Mouse (Mus musculus): ENCODE results near the gene Foxn3. TPM values are rescaled to one million over a fixed set of nuclear protein-coding genes. Genes with fewer than 3 reads are reported as not detected.

The Foxn3 gene
- polyA plus RNA-seq, 1 experiment from 2014 or later = 90.2 TPM

DNA sequence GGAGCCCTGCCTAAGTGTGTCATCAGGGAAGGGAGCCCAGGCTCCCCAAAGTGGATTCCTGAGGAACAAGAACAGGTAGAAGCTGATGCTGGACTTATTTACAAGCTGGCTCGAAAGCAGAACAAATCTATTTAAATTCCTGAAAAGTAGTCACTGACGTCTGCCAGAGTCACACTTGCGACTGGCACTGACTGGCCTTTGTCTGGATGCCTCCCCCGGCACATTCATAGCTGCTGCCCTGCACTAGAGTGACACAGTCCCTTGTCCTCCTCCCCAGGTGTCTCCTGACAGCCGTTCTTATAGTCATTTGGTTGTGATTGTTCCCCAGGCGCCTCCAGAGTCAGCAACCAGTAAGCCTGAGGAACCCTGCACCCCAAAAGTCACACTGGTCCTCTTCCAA is 259.8 kb downstream of the Foxn3 start:
- H3K9ac ChIP-seq = no peak overlapping the region

DNA sequence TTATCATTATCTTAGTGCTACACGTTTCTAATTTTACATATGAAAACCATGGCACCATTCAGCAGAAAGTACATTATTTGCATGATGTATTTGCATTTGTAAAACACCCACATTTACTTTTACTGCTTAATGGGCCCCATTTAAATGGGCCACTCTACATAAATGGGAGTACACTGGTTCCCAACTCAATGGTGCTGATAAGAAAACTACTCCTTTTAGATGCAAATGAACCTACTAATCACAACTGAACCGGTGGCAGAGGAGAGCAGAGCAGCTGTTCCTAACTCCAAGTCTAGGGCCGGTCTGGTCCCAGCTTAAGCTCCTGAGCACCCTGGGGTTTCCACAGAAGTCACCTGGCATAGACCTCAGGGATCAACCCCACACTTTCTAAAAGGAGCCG is 263.5 kb downstream of the Foxn3 start:
- Histone ChIP-seq H3K4me2 (replicated peaks) (no peak overlapping the region), H3K27ac (no peak overlapping the region), H3K9me3 (replicated peaks) (no peaks in the 10 kb centered on the region), H3K9ac (no peak overlapping the region), H3K36me3 (no peaks in the 10 kb centered on the region), H3K4me3 (no peak overlapping the region), H3K27me3 (no peaks in the 10 kb centered on the region), H3K4me1 (peaks cover 55% of the 10 kb centered on the region)
- 25% methylated on average over 4 of the region's 4 CpGs for WGBS
- ATAC-seq (ENCODE audit: low FRiP score) = no peak; the same call in 1 of the 2 replicates

More for the DNA sequence above, 259.8 kb downstream of the Foxn3 start:
- peaks cover 65% of the 10 kb centered on the region for H3K4me1 ChIP-seq
- no peaks in the 10 kb centered on the region for H3K36me3 ChIP-seq
- no peak overlapping the region for H3K4me3 ChIP-seq
- no peak overlapping the region for H3K4me2 ChIP-seq (replicated peaks)
- no peak for ATAC-seq (ENCODE audit: low FRiP score)
- peak overlapping the region; percentile 30; the same call in 1 of the 2 replicates for H3K27ac ChIP-seq
- no peaks in the 10 kb centered on the region for H3K9me3 ChIP-seq (replicated peaks)
- H3K27me3 ChIP-seq = no peaks in the 10 kb centered on the region
- WGBS = 27% methylated on average over 6 of the region's 6 CpGs

DNA sequence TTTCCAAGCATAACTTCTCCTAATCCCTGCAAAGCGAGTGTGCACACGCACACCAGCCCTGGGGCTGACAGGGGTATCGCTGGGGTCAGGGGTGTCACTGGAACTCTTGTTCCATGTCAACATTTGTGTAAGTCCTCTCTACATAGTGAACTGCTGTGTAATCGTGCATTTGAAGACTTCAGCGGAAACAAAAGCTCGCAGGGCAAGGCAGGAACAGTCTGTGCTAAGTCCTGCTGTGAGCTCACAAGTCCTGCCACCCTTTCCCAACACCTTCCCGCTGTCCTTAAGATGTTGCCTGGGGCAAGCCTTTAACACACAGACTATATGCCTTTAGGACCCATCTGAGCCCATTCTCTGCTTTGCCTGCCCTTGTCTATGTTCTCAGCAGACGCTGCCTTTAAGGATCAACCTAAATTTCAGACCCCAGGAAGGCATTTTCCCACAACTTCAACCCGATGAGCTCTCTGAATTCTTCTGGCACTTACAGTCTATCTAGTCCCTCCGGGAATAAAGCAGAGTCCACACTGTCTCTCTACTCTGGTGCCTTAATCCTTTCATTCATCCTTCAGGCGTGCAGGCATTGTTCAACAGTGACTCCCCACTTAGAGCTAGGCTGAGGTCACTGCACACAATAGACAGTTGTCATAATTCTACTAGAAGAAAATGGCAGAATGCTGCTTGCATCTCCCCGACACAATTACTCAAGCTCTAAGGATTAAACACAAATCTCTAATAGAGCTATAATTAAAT is 264.4 kb downstream of the Foxn3 start:
- Histone ChIP-seq H3K9ac (no peak overlapping the region), H3K27ac (peak overlapping the region; percentile 24; the same call in 1 of the 2 replicates), H3K4me1 (peaks cover 53% of the 10 kb centered on the region), H3K36me3 (no peaks in the 10 kb centered on the region), H3K9me3 (replicated peaks) (no peaks in the 10 kb centered on the region), H3K27me3 (no peaks in the 10 kb centered on the region), H3K4me3 (no peak overlapping the region), H3K4me2 (replicated peaks) (no peak overlapping the region)
- 26% methylated on average over 12 of the region's 12 CpGs for WGBS
- ATAC-seq (ENCODE audit: low FRiP score) = no peak

DNA sequence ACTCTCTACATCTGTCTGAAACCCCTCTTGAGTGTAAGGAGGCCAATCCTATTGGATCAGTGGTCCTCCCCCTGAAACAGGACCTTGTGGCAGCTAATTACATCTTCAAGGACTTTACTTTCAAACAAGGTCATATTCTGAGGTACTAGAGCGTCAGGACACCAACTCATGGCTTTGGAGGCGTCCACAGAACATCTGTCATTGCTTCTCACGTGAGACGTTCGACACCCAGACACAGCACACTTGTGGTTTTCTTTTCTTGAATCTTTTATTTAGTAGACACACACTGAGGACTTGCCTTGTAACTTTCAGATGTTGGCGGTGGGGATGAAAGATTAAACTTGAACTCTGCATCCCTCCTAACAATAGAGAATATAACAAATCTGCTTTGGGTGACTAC is 265.1 kb downstream of the Foxn3 start:
- peaks cover 50% of the 10 kb centered on the region for H3K4me1 ChIP-seq
- no peak for ATAC-seq (ENCODE audit: low FRiP score)
- H3K4me3 ChIP-seq = no peak overlapping the region
- no peaks in the 10 kb centered on the region for H3K9me3 ChIP-seq (replicated peaks)
- no peak overlapping the region for H3K4me2 ChIP-seq (replicated peaks)
- no peak overlapping the region for H3K27ac ChIP-seq
- no peaks in the 10 kb centered on the region for H3K27me3 ChIP-seq
- H3K9ac ChIP-seq = no peak overlapping the region
- no peaks in the 10 kb centered on the region for H3K36me3 ChIP-seq
- WGBS = 75% methylated on average over 6 of the region's 6 CpGs

DNA sequence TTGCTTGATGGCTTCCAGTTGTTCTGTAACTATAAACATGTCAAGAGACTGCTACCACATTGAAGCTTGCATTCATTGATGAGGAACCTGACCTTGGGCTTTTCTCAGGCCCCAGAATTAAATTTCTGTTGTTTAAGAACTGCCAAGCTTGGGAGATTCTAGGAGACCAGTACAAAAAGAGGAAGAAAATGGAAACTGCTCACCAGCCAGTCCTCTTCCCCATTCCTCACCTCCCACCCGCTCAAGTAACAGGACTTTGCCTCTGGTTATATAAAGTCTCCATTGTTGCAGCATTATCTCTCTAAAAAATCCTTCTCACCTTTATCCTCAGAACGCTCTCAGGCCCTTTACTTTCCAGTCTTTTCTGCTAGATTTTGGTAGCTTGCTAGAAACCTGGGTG is 265.6 kb downstream of the Foxn3 start:
- no peaks in the 10 kb centered on the region for H3K9me3 ChIP-seq (replicated peaks)
- peaks cover 53% of the 10 kb centered on the region for H3K4me1 ChIP-seq
- no peak overlapping the region for H3K9ac ChIP-seq
- H3K27ac ChIP-seq = no peak overlapping the region
- 95% methylated on average over 2 of the region's 2 CpGs for whole genome bisulfite sequencing
- no peak for ATAC-seq (ENCODE audit: low FRiP score)
- no peaks in the 10 kb centered on the region for H3K27me3 ChIP-seq
- no peak overlapping the region for H3K4me3 ChIP-seq
- no peaks in the 10 kb centered on the region for H3K36me3 ChIP-seq
- no peak overlapping the region for H3K4me2 ChIP-seq (replicated peaks)

DNA sequence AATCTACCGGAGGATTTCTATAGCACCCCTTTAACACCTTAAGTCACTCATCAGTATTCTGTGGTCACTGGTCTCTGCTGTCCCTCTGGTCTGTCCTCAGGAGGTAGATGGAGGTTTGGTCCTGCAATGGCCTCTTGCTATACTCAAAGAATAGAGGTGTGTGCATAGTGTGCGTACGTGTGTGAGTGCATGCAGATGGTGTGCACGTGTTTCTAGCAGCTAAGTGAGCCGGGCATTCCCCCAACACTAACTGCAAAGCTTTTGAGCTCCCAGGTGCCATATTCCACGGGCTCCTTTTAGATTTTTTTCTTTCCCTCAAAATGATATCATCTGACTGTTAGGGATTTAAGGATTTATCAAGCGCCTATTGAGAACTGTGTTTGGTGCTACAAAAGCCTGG is 269.9 kb downstream of the Foxn3 start:
- Histone ChIP-seq H3K36me3 (peaks cover 9% of the 10 kb centered on the region; the same call in 1 of the 2 replicates), H3K27ac (no peak overlapping the region), H3K27me3 (no peaks in the 10 kb centered on the region), H3K9ac (no peak overlapping the region), H3K9me3 (replicated peaks) (no peaks in the 10 kb centered on the region), H3K4me1 (peaks cover 40% of the 10 kb centered on the region), H3K4me2 (replicated peaks) (no peak overlapping the region), H3K4me3 (no peak overlapping the region)
- no peak for ATAC-seq (ENCODE audit: low FRiP score)
- WGBS = 89% methylated on average over 7 of the region's 7 CpGs

DNA sequence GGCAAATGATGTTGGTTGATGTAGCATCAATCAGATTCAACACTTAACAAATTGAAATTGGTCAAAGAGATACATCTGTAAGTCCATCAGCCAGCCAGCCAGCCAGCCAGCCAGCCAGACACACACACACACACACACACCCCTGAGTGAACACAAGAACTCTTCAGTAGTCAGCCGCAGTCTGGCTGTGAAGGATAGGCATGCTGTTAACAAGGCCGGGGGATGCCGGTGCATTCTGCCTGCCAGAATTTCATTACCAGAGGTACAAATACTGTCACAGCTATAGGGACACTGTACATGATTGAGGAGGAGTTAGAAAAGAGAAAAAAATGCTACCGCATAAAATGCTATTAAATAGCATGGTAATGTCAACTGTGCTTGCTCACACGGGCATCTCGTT is 271.2 kb downstream of the Foxn3 start:
- Histone ChIP-seq H3K27me3 (no peaks in the 10 kb centered on the region), H3K9ac (no peak overlapping the region), H3K27ac (no peak overlapping the region; the same call in 1 of the 2 replicates), H3K9me3 (replicated peaks) (no peaks in the 10 kb centered on the region), H3K4me3 (no peak overlapping the region), H3K36me3 (peaks cover 9% of the 10 kb centered on the region; the same call in 1 of the 2 replicates), H3K4me2 (replicated peaks) (no peak overlapping the region), H3K4me1 (peaks cover 40% of the 10 kb centered on the region)
- 0 out of 2 replicates have a peak, but pooled peaks have one; percentile 53 for ATAC-seq (ENCODE audit: low FRiP score)
- 55% methylated on average over 6 of the region's 6 CpGs for WGBS

DNA sequence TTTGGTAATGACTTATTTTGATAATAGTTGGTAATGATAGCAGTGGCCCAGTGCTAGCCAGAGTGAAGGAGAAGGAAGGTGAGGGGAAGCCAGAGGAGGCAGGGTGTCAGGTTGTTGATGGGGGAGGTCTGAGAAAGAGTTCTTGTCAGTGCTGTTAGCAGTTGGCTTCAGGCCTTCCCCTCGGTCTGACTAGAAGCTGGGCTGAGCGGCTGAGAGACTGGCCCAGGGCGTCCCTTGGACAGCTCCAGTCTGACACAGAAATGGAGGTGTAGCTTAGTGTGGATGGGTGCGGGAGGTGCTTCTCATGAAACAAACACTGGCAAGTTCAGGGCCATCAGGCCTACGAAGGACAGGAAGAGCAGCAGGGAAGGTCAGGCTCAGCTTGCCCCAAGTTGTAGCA is 276.3 kb downstream of the Foxn3 start:
- Histone ChIP-seq H3K27ac (no peak overlapping the region; the same call in 1 of the 2 replicates), H3K4me2 (replicated peaks) (no peak overlapping the region), H3K4me1 (peaks cover 48% of the 10 kb centered on the region), H3K9ac (no peak overlapping the region), H3K27me3 (no peaks in the 10 kb centered on the region), H3K9me3 (replicated peaks) (no peaks in the 10 kb centered on the region), H3K4me3 (no peak overlapping the region), H3K36me3 (peaks cover 9% of the 10 kb centered on the region; the same call in 1 of the 2 replicates)
- ATAC-seq (ENCODE audit: low FRiP score) = no peak
- WGBS = 73% methylated on average over 5 of the region's 5 CpGs

DNA sequence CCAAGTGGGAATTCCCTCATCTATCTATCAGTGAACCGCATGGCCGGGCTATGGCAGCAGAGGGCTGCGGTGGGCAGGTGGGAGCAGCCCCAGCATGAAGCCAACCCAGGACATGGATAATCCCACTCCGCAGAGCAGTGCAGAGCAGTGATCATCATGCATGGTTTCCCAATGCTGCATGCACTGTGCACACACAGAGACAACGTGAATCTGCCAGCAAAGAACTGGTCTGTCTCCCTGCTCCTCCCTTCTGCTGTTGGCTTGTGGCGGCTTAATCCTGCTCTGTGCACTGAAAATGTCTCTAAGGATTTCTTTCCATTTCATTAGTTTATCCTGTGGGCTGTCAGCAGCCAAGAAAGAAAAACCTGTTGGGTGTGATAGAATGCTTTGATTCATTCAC is 276.7 kb downstream of the Foxn3 start:
- Histone ChIP-seq H3K27me3 (no peaks in the 10 kb centered on the region), H3K9me3 (replicated peaks) (no peaks in the 10 kb centered on the region), H3K9ac (no peak overlapping the region), H3K4me2 (replicated peaks) (no peak overlapping the region), H3K36me3 (peaks cover 9% of the 10 kb centered on the region; the same call in 1 of the 2 replicates), H3K27ac (peak overlapping the region; percentile 40; the same call in 1 of the 2 replicates), H3K4me1 (peaks cover 46% of the 10 kb centered on the region), H3K4me3 (no peak overlapping the region)
- peak; percentile 36; the same call in 1 of the 2 replicates for ATAC-seq (ENCODE audit: low FRiP score)
- 58% methylated on average over 6 of the region's 6 CpGs for WGBS

DNA sequence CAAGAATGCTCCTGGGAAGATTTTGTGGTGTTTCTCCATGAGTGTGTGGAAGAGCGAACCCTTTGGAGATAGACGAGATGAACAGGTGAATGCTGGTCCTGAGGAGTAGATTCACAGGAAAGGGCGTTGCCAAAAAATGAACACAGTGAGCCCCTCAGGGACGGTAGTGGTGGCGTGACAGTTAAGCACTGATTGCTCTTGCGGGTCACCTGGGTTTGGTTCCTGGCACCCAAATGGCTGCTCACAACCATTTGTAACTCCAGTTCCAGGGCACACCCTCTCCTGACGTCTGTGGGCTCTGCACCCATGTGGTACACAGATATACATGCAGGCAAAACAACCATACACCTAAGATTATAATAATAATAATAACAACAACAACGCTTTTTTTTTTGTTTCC is 277.7 kb downstream of the Foxn3 start:
- Histone ChIP-seq H3K9me3 (replicated peaks) (no peaks in the 10 kb centered on the region), H3K4me2 (replicated peaks) (no peak overlapping the region), H3K4me3 (no peak overlapping the region), H3K27ac (no peak overlapping the region), H3K9ac (no peak overlapping the region), H3K4me1 (peaks cover 46% of the 10 kb centered on the region), H3K27me3 (no peaks in the 10 kb centered on the region), H3K36me3 (peaks cover 4% of the 10 kb centered on the region; the same call in 1 of the 2 replicates)
- 73% methylated on average over 8 of the region's 8 CpGs for WGBS
- ATAC-seq (ENCODE audit: low FRiP score) = no peak

DNA sequence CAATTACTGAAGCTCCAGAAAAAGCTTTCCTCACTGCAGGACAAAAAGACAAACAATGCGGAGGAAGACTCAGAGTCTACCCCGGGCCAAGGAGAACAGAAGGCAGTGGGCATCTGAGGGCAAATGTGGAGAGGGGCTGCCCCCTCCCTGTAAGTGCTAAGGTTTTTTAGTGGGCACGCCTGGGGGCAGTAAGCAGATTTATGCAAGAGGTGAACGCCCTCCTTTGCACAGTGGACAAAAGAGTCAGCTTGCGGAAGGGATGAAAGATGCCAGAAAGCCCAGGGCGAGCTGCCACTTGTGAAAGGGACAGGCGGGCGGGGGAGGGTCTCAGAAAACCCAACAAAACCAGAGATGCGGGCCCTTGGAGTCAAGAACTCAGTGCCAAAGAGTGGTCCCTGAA is 278.2 kb downstream of the Foxn3 start:
- Histone ChIP-seq H3K4me1 (peaks cover 46% of the 10 kb centered on the region), H3K4me2 (replicated peaks) (no peak overlapping the region)
- WGBS = 22% methylated on average over 9 of the region's 9 CpGs

DNA sequence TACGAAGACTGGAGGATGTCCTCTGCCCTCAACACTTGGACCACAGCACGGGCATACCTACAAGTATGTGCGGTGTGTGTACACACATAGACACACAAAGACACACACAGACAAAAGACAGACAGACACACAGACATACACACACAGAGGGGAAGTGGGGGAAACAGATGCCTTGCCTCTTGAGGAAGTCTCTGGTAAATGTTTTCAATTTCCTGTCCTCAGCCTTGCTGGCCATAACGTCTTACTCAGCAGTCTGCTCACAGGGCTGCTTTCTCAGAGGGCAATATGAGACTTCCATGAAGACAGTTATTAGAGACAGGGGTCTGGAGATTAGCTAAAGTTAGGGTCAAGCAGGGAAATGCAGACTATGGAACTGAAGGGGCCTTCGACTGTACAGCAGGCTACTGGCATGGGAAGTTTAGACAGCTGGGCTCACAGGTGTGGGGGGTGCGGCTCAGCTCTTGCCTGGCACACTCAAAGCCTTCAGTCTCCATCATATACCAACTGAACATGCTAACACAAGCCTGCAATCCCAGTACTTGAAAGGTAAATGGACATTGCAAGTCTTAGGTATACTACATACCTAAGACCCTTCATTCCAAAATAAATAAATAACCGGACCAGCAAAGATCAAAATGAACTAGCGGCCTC is 278.8 kb downstream of the Foxn3 start:
- Histone ChIP-seq H3K27ac (no peak overlapping the region), H3K4me1 (peaks cover 46% of the 10 kb centered on the region), H3K36me3 (no peaks in the 10 kb centered on the region), H3K27me3 (no peaks in the 10 kb centered on the region), H3K9ac (no peak overlapping the region), H3K4me3 (no peak overlapping the region), H3K9me3 (replicated peaks) (no peaks in the 10 kb centered on the region), H3K4me2 (replicated peaks) (no peak overlapping the region)
- 72% methylated on average over 8 of the region's 8 CpGs for WGBS
- ATAC-seq (ENCODE audit: low FRiP score) = no peak

More for the DNA sequence above, 278.2 kb downstream of the Foxn3 start:
- Histone ChIP-seq H3K9me3 (replicated peaks) (no peaks in the 10 kb centered on the region), H3K4me3 (no peak overlapping the region), H3K9ac (no peak overlapping the region), H3K27me3 (no peaks in the 10 kb centered on the region), H3K27ac (0 out of 2 replicates have a peak overlapping the region, but pooled peaks have one; percentile 45), H3K36me3 (no peaks in the 10 kb centered on the region)
- ATAC-seq (ENCODE audit: low FRiP score) = peak; percentile 58; the same call in 1 of the 2 replicates

All from hindbrain, embryonic 12.5 days (tissue).